Mouse (Mus musculus) megakaryocyte, embryonic 14.5 days (primary cell): ENCODE measurements around the gene Slc35e3.

ENCODE experiments used
- FLI1 ChIP-seq: IDR thresholded peaks from 2 replicates; pipeline ENCODE4 v1.6.1; 2012; ENCODE audit warnings: low read length, inconsistent platforms, mixed read lengths
- GATA1 ChIP-seq: IDR thresholded peaks from 3 replicates; pipeline ENCODE4 v1.6.1; 2012; ENCODE audit warnings: mixed read lengths, low read length, inconsistent platforms, borderline replicate concordance

GRCm38 (mm10) chr10:117755086-117755798, 9.1 kb upstream of the Slc35e3 start:
- TF ChIP-seq GATA1 (no peak), FLI1 (no peak)
